14 mouse cellular contexts compared by ENCODE assay signal in the genomic region with DNA sequence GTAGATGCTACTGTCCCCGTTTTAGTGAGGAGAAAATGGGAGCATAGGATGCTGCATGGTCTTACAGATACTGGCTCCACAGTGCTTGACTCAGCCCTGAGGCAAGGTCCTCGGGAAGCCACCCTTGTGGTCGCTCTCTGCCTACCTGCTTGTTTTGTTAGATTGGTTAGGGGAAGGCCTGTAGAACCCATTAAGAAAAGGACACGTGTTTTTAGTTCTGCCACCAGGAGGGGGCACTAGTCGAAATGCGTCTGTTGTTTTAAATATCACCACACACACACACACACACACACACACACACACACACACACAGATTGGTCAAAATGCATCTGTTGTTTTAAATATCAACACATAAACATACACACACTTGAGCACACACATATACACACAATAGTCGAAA.
DNase-seq lines count a peak whose midpoint lies in the region; ATAC-seq and TF ChIP-seq lines count a peak whose summit lies in the region.
"Had no signal": no experiment of that assay in that cellular context is flagged by ENCODE, and none has a peak within 500 bp of the region (broad histone marks: within the 10 kb centered on the region; RNA-seq: fewer than 3 reads in every experiment).

No protein-coding gene starts in this region.

- no peak overlapping the region for H3K9ac ChIP-seq in lung, postnatal 0 days (replicated peaks; ENCODE audit: low read depth)
- no peak overlapping the region for H3K9ac ChIP-seq in ES-E14 (ENCODE audit: insufficient read depth, low read depth, low read length, poor library complexity, severe bottlenecking)
- H3K9ac ChIP-seq: liver, embryonic 13.5 days; midbrain, embryonic 12.5 days had no signal

- in situ Hi-C loops in ES-E14 (cut with MboI; ENCODE audit: low sequenced_read_pairs in 2 of 2, unreplicated experiment in 2 of 2) = no loop called here

- intact Hi-C loops in heart, postnatal 25 days (cut with DNase I) = no loop called here

- no peak overlapping the region for H3K4me3 ChIP-seq in lung, postnatal 0 days (ENCODE audit: low read depth, low read length)
- H3K4me3 ChIP-seq in ES-E14 (ENCODE audit: insufficient read depth in 1 of 2, low read depth in 1 of 2, low read length in 2 of 2, poor library complexity in 1 of 2, severe bottlenecking in 1 of 2) = no peak overlapping the region
- H3K4me3 ChIP-seq: erythroblast, embryonic 14.5 days; liver, embryonic 13.5 days; midbrain, embryonic 12.5 days had no signal

- peak; percentile 56 for TF ChIP-seq CTCF in lung, postnatal 0 days (IDR thresholded peaks at IDR 0.05)

- H3K27me3 ChIP-seq in lung, postnatal 0 days (replicated peaks; ENCODE audit: insufficient read depth, low read length) = no peaks in the 10 kb centered on the region
- no peaks in the 10 kb centered on the region for H3K27me3 ChIP-seq in splenic B cell, adult 2 months (ENCODE audit: control insufficient read depth, insufficient read depth, low read length, poor library complexity, severe bottlenecking)
- H3K27me3 ChIP-seq: liver, embryonic 13.5 days had no signal

- peak; percentile 85 for DNase-seq in heart, adult 11 months
- DNase-seq in heart, postnatal 25 days (ENCODE audit: low spot score) = no peak
- DNase-seq in lung, postnatal 0 days (ENCODE audit: low spot score) = no peak
- DNase-seq in lung, postnatal 25 days (ENCODE audit: low spot score) = no peak
- DNase-seq in ES-E14 (ENCODE audit: low read depth, low spot score) = peak; percentile 27
- DNase-seq in splenic B cell, adult 2 months (ENCODE audit: low read depth, low spot score) = peak; percentile 72
- DNase-seq in right cerebral cortex, postnatal 4 days = no peak
- no peak for DNase-seq in adrenal gland, adult (ENCODE audit: inconsistent age in 2 of 2, low spot score in 1 of 2)
- DNase-seq: adrenal gland, postnatal 14 days; gastrocnemius, postnatal 10 days; heart, postnatal 4 days; liver, embryonic 13.5 days had no signal

- TF ChIP-seq EP300 in lung, postnatal 0 days (IDR thresholded peaks at IDR 0.05) = no peak

- H3K36me3 ChIP-seq in lung, postnatal 0 days (ENCODE audit: insufficient read depth, low read length) = no peaks in the 10 kb centered on the region
- no peaks in the 10 kb centered on the region for H3K36me3 ChIP-seq in ES-E14 (ENCODE audit: control insufficient read depth, insufficient read depth, low read length, poor library complexity, severe bottlenecking)
- H3K36me3 ChIP-seq in splenic B cell, adult 2 months (ENCODE audit: control insufficient read depth, insufficient read depth, low read length, poor library complexity, severe bottlenecking) = peaks cover 3% of the 10 kb centered on the region; the same call in 1 of the 2 replicates
- H3K36me3 ChIP-seq: liver, embryonic 13.5 days; midbrain, embryonic 12.5 days had no signal

- WGBS in lung, postnatal 0 days = 72% methylated on average over 7 of the region's 7 CpGs

- no peak overlapping the region for H3K27ac ChIP-seq in lung, postnatal 0 days (ENCODE audit: low read length)
- no peak overlapping the region for H3K27ac ChIP-seq in ES-E14 (ENCODE audit: insufficient read depth, low read depth, low read length, poor library complexity, severe bottlenecking)
- H3K27ac ChIP-seq: liver, embryonic 13.5 days had no signal

- H3K4me1 ChIP-seq in lung, postnatal 0 days (ENCODE audit: insufficient read depth, low read depth, low read length) = peaks cover 10% of the 10 kb centered on the region; the same call in 1 of the 2 replicates
- H3K4me1 ChIP-seq in ES-E14 (ENCODE audit: control insufficient read depth in 2 of 2, insufficient read depth in 2 of 2, low read length in 2 of 2, poor library complexity in 1 of 2) = peaks cover 0 to 4% of the 10 kb centered on the region in 2 experiments; a peak in 1 of 4 replicates

- no peak for ATAC-seq in lung, postnatal 0 days

- H3K4me2 ChIP-seq in lung, postnatal 0 days (replicated peaks; ENCODE audit: low read depth, low read length) = no peak overlapping the region
- H3K4me2 ChIP-seq: liver, embryonic 13.5 days; midbrain, embryonic 12.5 days had no signal

- no peaks in the 10 kb centered on the region for H3K9me3 ChIP-seq in lung, postnatal 0 days (ENCODE audit: low read length)
- no peaks in the 10 kb centered on the region for H3K9me3 ChIP-seq in ES-E14 (ENCODE audit: control insufficient read depth, insufficient read depth, low read depth, low read length)
- H3K9me3 ChIP-seq: liver, embryonic 13.5 days; midbrain, embryonic 12.5 days had no signal

TF ChIP-seq in ES-E14, 5 proteins besides CTCF, POLR2A, EP300 and RAD21:
- no peak for TF ChIP-seq HCFC1 (IDR thresholded peaks at IDR 0.05; ENCODE audit: borderline replicate concordance, insufficient read depth, low read length)
- TF ChIP-seq ZNF384 (IDR thresholded peaks at IDR 0.05; ENCODE audit: low read depth, low read length) = no peak
- no peak for TF ChIP-seq CHD2 (IDR thresholded peaks at IDR 0.05; ENCODE audit: low read depth, low read length)
- TF ChIP-seq MAFK (IDR thresholded peaks at IDR 0.05; ENCODE audit: insufficient read depth, low read depth, low read length) = no peak
TF ChIP-seq in ES-E14: peak in this region for 0.

Comparison
In these comparisons a context has a peak if more than half of its experiments do, and no peak if none do; other contexts are left out.
1. DNase-seq: peak in heart, adult 11 months (single experiment), ES-E14 (single experiment) and splenic B cell, adult 2 months (single experiment); none in heart, postnatal 25 days (single experiment), lung, postnatal 0 days (single experiment), lung, postnatal 25 days (single experiment), right cerebral cortex, postnatal 4 days (single experiment) and adrenal gland, adult (0 of 2).